Mouse (Mus musculus): ENCODE measurements around the gene Krt19. TPM values are rescaled to one million over a fixed set of nuclear protein-coding genes. Genes with fewer than 3 reads are reported as not detected.

The Krt19 gene
- polyA plus RNA-seq, 1 experiment from 2014 or later: 2.7 TPM

DNA sequence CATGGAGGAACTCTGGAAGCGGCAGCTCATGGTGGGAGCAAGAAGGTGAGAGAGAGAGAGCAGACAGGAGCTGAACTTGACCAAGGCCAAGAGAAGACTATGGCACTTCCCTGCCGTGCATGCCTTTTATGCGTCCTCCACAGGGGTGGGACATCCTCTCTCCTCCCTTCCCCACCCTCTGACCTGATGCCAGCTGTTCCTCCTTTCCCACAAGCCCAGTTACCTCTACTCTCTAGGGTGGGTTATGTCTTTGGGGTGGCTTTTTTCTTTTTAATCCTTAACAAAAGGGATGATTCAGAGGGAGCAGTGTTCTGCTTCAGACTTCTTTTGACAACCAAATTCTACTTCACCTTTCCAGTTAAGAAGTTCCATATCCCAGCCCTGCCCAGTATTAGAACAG is 27.0 kb downstream of the Krt19 start, which contains the start of gene Krt13:
Gene Krt13, minus strand, starts transcription at position 101 of the 400 bp plus-strand sequence.
- no peak within 1 kb of the TSS for H3K4me2 ChIP-seq
- WGBS: 83% methylated on average over 3 of the region's 3 CpGs

DNA sequence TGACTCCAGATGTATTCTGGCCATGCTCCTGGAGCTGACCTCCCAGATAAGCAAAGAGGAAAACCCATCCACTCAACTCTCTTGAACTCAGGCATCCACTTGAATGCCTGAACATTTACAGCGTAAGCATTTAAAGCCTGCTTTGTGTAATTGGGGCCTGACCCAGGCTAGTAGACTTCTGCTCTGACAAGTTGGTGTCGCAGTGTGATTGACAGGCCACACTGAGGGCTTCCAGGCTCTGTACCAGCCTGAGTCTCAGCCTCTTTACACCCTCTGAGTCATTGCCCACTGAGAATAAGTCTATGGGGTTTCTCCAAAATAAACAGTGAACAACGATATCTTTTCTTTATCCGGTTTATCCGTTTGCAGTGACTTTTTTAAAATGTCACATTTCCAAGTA is 28.1 kb downstream of the Krt19 start:
- H3K9me3 ChIP-seq: no peaks in the 10 kb centered on the region
- H3K4me2 ChIP-seq: no peak overlapping the region
- WGBS: 90% methylated on average over 5 of the region's 5 CpGs
- no peak overlapping the region for H3K9ac ChIP-seq
- no peak for ATAC-seq (ENCODE audit: low FRiP score)
- no peak overlapping the region for H3K27ac ChIP-seq
- no peaks in the 10 kb centered on the region for H3K27me3 ChIP-seq
- H3K4me3 ChIP-seq (replicated peaks): no peak overlapping the region
- H3K4me1 ChIP-seq: no peaks in the 10 kb centered on the region
- no peaks in the 10 kb centered on the region for H3K36me3 ChIP-seq (replicated peaks)

More for the DNA sequence above, 27.0 kb downstream of the Krt19 start, which contains the start of gene Krt13:
- ATAC-seq (ENCODE audit: low FRiP score): no peak
- Histone ChIP-seq H3K27ac (no peak within 1 kb of the TSS), H3K9ac (no peak within 1 kb of the TSS), H3K36me3 (replicated peaks) (no peaks in the 10 kb centered on the region), H3K27me3 (no peaks in the 10 kb centered on the region), H3K4me1 (no peaks in the 10 kb centered on the region), H3K9me3 (no peaks in the 10 kb centered on the region), H3K4me3 (replicated peaks) (no peak within 1 kb of the TSS)

DNA sequence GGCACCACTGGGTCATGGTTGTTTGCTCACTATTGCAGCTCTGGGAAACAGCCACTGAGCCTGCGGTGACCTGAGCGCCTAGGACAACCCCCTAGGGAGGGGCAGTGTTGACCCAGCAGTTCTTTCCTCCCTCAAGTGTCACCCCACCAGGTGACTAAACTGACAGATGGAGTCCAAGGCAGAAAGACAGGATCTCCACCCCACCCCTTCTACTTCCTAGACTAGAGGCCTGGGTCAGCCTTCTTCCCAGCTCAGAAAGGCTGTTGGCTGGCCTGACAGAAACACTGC is 34.8 kb downstream of the Krt19 start:
- Histone ChIP-seq H3K4me2 (no peak overlapping the region), H3K4me1 (no peaks in the 10 kb centered on the region), H3K27ac (no peak overlapping the region), H3K36me3 (replicated peaks) (no peaks in the 10 kb centered on the region), H3K27me3 (no peaks in the 10 kb centered on the region), H3K9ac (no peak overlapping the region), H3K9me3 (no peaks in the 10 kb centered on the region), H3K4me3 (replicated peaks) (no peak overlapping the region)
- ATAC-seq (ENCODE audit: low FRiP score): no peak
- 83% methylated on average over 2 of the region's 2 CpGs for WGBS

DNA sequence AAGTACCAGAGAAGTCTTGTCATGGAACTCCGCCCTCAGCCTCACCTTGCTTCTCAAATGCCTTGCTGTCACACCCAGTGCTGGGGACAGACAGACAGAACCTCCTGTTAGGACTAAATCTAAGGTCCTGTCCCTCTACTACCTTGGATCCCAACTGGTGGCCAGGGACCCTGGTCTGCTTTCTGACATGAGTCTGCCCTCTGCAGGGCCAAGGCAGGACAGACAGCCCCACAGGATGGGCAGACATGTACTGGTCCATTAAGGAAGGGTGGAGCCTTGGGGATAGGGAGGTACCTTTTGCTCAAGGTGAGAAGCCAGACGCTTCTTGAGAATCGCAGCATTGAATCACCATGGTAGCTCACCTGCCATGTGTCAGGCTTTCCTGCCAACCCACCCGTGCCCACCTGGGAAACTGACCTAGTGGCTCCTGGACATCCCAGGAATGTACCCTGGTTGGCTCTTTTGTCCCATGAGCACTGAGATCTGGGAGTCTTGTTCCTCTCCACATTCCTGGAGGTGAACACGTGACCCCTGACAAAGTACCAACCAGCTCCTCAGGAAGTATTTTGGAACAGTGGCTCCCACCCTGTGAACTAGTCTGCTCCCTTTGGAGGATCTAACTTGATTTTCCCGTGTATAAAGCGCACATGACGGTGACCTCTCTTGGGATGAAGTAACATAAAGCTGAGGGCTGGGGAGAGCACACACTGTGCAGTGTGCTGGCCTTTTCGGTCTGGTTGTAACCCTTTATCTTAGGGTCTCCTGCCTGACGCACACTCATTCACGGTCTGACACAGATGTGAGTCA is 35.3 kb downstream of the Krt19 start:
- ATAC-seq (ENCODE audit: low FRiP score): no peak
- WGBS: 85% methylated on average over 11 of the region's 11 CpGs
- no peaks in the 10 kb centered on the region for H3K9me3 ChIP-seq

DNA sequence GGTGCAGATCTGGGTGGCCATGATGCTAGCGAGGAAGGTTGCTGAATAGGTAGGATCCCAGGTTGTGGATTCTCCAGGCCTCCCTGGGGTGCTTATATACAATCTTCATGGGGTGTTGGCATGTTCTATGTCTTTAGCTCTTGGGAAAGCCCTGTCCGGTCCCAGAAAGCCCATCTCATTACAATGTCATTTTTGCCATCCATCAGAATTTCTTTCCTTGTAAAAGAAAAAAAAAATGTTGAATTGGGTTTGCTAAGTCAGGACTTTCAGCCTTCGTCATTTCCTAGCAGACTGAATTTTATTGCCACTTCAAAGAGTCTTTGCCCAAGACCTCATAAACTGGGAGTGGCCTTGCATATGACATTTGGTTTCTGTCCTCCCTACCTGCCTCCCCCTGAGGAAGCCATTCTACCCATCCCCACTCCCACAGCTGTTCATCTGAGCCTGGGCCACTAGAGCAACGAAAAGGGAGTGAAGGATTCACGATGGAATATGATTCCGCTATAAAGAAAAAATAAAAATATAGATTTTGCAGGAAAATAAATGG is 42.8 kb downstream of the Krt19 start, which contains the start of gene Krt36:
Gene Krt36, minus strand, starts transcription at position 51 of the 547 bp plus-strand sequence.
- no peak within 1 kb of the TSS for H3K4me3 ChIP-seq (replicated peaks)
- H3K27ac ChIP-seq: no peak within 1 kb of the TSS
- H3K9ac ChIP-seq: no peak within 1 kb of the TSS
- no peaks in the 10 kb centered on the region for H3K27me3 ChIP-seq
- H3K4me1 ChIP-seq: no peaks in the 10 kb centered on the region
- ATAC-seq (ENCODE audit: low FRiP score): no peak
- 93% methylated on average over 6 of the region's 6 CpGs for WGBS
- H3K4me2 ChIP-seq: no peak within 1 kb of the TSS
- H3K36me3 ChIP-seq (replicated peaks): no peaks in the 10 kb centered on the region
- no peaks in the 10 kb centered on the region for H3K9me3 ChIP-seq

More for the DNA sequence above, 35.3 kb downstream of the Krt19 start:
- no peak overlapping the region for H3K9ac ChIP-seq
- no peaks in the 10 kb centered on the region for H3K4me1 ChIP-seq
- no peak overlapping the region for H3K4me2 ChIP-seq
- no peaks in the 10 kb centered on the region for H3K27me3 ChIP-seq
- no peak overlapping the region for H3K27ac ChIP-seq
- H3K4me3 ChIP-seq (replicated peaks): no peak overlapping the region
- no peaks in the 10 kb centered on the region for H3K36me3 ChIP-seq (replicated peaks)

DNA sequence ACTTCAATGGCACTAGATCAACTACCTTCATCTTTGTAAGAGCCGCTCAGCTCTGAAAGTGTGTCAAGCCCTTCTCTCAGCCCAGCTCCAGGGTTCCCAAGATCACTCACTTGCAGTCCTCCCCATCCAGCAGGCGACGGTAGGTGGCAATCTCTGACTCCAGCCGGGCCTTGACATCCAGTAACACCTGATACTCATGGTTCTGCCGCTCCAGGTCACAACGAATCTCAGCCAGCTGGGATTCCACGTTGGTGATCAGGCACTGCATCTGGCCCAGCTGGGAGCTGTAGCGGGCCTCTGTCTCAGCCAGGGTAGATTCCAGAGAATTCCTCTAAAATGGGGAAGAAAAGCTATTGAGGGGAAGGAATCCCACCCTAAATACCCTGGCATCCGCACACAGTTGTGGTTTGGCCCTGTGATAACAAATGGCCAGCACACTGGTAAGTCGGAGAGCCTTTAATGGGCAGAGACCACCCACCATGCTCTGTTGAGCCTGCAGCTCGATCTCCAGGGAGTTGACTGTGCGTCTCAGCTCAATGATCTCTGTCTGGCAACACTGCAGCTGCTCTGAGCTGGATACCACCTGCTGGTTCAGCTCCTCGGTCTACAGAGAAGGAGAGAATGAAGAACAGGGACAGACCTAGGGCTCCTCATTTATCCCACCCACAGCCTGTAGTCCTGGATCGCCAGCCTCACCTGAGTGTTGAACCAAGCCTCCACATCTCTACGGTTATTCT is 45.6 kb downstream of the Krt19 start:
- Histone ChIP-seq H3K9ac (no peak overlapping the region), H3K9me3 (no peaks in the 10 kb centered on the region), H3K27ac (no peak overlapping the region), H3K4me3 (replicated peaks) (no peak overlapping the region), H3K27me3 (no peaks in the 10 kb centered on the region), H3K4me2 (no peak overlapping the region), H3K36me3 (replicated peaks) (no peaks in the 10 kb centered on the region), H3K4me1 (no peaks in the 10 kb centered on the region)
- WGBS: 67% methylated on average over 15 of the region's 15 CpGs
- no peak for ATAC-seq (ENCODE audit: low FRiP score)

DNA sequence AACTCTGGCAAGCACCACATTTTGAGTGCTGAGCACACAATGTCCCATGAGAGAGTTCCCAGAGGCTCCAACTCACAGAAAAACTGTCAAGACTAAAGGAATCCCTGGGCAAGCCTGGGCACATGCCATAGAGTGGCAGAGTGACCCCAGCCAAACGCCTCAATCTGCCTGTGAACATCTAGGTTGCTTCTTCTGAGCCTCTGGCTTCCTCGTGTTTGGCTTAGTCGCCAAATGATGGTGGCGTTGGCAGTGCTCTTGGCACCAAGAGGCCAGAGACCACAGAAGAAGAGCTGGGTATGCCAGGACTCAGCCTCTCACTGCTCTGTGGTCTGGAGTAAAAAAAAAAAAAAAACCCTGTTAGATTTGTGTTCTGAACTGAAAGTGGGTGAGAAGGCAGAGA is 48.1 kb downstream of the Krt19 start:
- 82% methylated on average over 4 of the region's 4 CpGs for WGBS
- Histone ChIP-seq H3K27me3 (no peaks in the 10 kb centered on the region), H3K27ac (no peak overlapping the region), H3K4me3 (replicated peaks) (no peak overlapping the region), H3K4me1 (no peaks in the 10 kb centered on the region), H3K9me3 (no peaks in the 10 kb centered on the region), H3K4me2 (no peak overlapping the region), H3K9ac (no peak overlapping the region), H3K36me3 (replicated peaks) (no peaks in the 10 kb centered on the region)
- ATAC-seq (ENCODE audit: low FRiP score): no peak

DNA sequence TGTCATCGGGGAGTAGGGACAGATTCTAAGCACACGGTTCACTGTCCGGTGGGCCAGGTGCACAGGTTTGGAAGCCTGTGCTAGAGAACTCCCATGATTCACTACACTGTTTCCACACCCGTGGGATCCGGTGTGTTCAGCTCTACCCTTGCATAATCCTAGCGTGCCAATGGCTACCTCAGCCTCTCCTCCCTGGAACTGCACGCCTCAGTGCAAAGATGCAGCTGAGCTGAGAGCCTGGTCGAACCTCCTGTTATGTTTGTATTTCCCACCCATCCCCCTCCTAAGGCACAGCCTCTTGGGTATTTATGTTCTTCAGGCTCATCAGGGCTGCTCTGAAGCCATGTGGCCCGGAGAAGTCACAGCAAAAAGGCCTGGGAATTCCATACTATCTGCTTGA is 50.6 kb downstream of the Krt19 start:
- Histone ChIP-seq H3K9me3 (no peaks in the 10 kb centered on the region), H3K4me3 (replicated peaks) (no peak overlapping the region), H3K9ac (no peak overlapping the region), H3K27me3 (no peaks in the 10 kb centered on the region), H3K36me3 (replicated peaks) (no peaks in the 10 kb centered on the region), H3K4me2 (no peak overlapping the region), H3K27ac (no peak overlapping the region), H3K4me1 (no peaks in the 10 kb centered on the region)
- 84% methylated on average over 9 of the region's 9 CpGs for WGBS
- ATAC-seq (ENCODE audit: low FRiP score): no peak

DNA sequence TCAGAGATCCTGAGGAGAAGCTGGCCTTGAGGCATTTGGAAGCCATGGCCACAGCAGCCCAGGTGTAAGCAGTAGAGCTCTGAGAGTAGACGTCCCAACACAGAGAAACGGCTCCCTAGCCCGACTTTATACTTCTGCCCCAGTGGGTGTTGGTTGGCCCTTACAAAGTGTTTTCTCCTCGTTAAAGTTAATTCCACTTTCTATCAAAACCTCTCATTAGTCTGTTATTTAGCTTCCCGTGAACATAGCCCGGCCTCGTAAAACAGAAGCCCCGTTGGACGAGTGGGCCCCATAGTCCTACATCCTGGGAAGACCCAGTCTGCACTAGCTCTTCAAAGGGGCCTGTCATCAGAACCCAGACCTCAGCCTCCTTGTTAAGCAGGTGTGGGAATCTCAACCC is 52.3 kb downstream of the Krt19 start, which contains the start of gene Krt35:
Gene Krt35, minus strand, starts transcription at position 101 of the 400 bp plus-strand sequence.
- Histone ChIP-seq H3K4me3 (replicated peaks) (no peak within 1 kb of the TSS), H3K4me2 (no peak within 1 kb of the TSS), H3K36me3 (replicated peaks) (no peaks in the 10 kb centered on the region), H3K27me3 (no peaks in the 10 kb centered on the region), H3K9me3 (no peaks in the 10 kb centered on the region), H3K27ac (no peak within 1 kb of the TSS), H3K4me1 (no peaks in the 10 kb centered on the region), H3K9ac (no peak within 1 kb of the TSS)
- 54% methylated on average over 9 of the region's 9 CpGs for WGBS
- no peak for ATAC-seq (ENCODE audit: low FRiP score)

Other genes with a start within 250 kb of the Krt19 start
- gene Krtap31-1, start 240.7 kb downstream of the Krt19 start, polyA plus RNA-seq (2016; fragmentation: Nextera tagmentation; extraction: Ambion mirVana): not detected in 2 replicates
- gene Gm11565, start 233.9 kb downstream of the Krt19 start, polyA plus RNA-seq (2016; fragmentation: Nextera tagmentation; extraction: Ambion mirVana): not detected in 2 replicates
- not detected in 2 replicates for gene Krtap31-2, start 212.4 kb downstream of the Krt19 start, polyA plus RNA-seq (2016; fragmentation: Nextera tagmentation; extraction: Ambion mirVana)
- gene Krtap9-5, start 200.2 kb downstream of the Krt19 start, polyA plus RNA-seq (2016; fragmentation: Nextera tagmentation; extraction: Ambion mirVana): not detected in 2 replicates
- not detected in 2 replicates for gene Krtap29-1, start 169.6 kb downstream of the Krt19 start, polyA plus RNA-seq (2016; fragmentation: Nextera tagmentation; extraction: Ambion mirVana)
- gene Krtap16-1, start 162.1 kb downstream of the Krt19 start, polyA plus RNA-seq (2016; fragmentation: Nextera tagmentation; extraction: Ambion mirVana): not detected in 2 replicates
- not detected in 2 replicates for gene Krtap17-1, start 154.7 kb downstream of the Krt19 start, polyA plus RNA-seq (2016; fragmentation: Nextera tagmentation; extraction: Ambion mirVana)
- gene Krt33a, start 132.5 kb downstream of the Krt19 start, polyA plus RNA-seq (2016; fragmentation: Nextera tagmentation; extraction: Ambion mirVana): not detected in 2 replicates
- gene Krt33b, start 118.8 kb downstream of the Krt19 start, polyA plus RNA-seq (2016; fragmentation: Nextera tagmentation; extraction: Ambion mirVana): not detected in 2 replicates
- not detected in 2 replicates for gene Krt34, start 107.1 kb downstream of the Krt19 start, polyA plus RNA-seq (2016; fragmentation: Nextera tagmentation; extraction: Ambion mirVana)
- not detected in 2 replicates for gene Krt31, start 98.1 kb downstream of the Krt19 start, polyA plus RNA-seq (2016; fragmentation: Nextera tagmentation; extraction: Ambion mirVana)
- gene Krt32, start 60.4 kb downstream of the Krt19 start, polyA plus RNA-seq (2016; fragmentation: Nextera tagmentation; extraction: Ambion mirVana): not detected in 2 replicates
- gene Krt35, start 52.4 kb downstream of the Krt19 start, polyA plus RNA-seq (2016; fragmentation: Nextera tagmentation; extraction: Ambion mirVana): not detected in 2 replicates
- gene Krt36, start 43.0 kb downstream of the Krt19 start, polyA plus RNA-seq (2016; fragmentation: Nextera tagmentation; extraction: Ambion mirVana): not detected in 2 replicates
- not detected in 2 replicates for gene Krt13, start 27.1 kb downstream of the Krt19 start, polyA plus RNA-seq (2016; fragmentation: Nextera tagmentation; extraction: Ambion mirVana)
- 2.4 and 6.0 TPM in 2 replicates for gene Krt15, start 12.7 kb downstream of the Krt19 start, polyA plus RNA-seq (2016; fragmentation: Nextera tagmentation; extraction: Ambion mirVana)
- not detected in 2 replicates for gene Krt9, start 44.6 kb upstream of the Krt19 start, polyA plus RNA-seq (2016; fragmentation: Nextera tagmentation; extraction: Ambion mirVana)
- 5.1 and 7.0 TPM in 2 replicates for gene Krt14, start 58.9 kb upstream of the Krt19 start, polyA plus RNA-seq (2016; fragmentation: Nextera tagmentation; extraction: Ambion mirVana)
- gene Krt16, start 100.2 kb upstream of the Krt19 start, polyA plus RNA-seq (2016; fragmentation: Nextera tagmentation; extraction: Ambion mirVana): not detected in 2 replicates
- gene Krt17, start 112.4 kb upstream of the Krt19 start, polyA plus RNA-seq (2016; fragmentation: Nextera tagmentation; extraction: Ambion mirVana): 0.51 and 0.91 TPM in 2 replicates
- gene Krt42, start 121.2 kb upstream of the Krt19 start, polyA plus RNA-seq (2016; fragmentation: Nextera tagmentation; extraction: Ambion mirVana): not detected in 2 replicates
- gene Eif1, start 171.2 kb upstream of the Krt19 start, polyA plus RNA-seq (2016; fragmentation: Nextera tagmentation; extraction: Ambion mirVana): 1,544 and 1,585 TPM in 2 replicates
- gene Gast, start 185.7 kb upstream of the Krt19 start, polyA plus RNA-seq (2016; fragmentation: Nextera tagmentation; extraction: Ambion mirVana): 1.1 TPM in 1 of 2 replicates, not detected in the other
- gene Hap1, start 207.5 kb upstream of the Krt19 start, polyA plus RNA-seq (2016; fragmentation: Nextera tagmentation; extraction: Ambion mirVana): 96.3 and 116 TPM in 2 replicates
- gene Jup, start 249.1 kb upstream of the Krt19 start, polyA plus RNA-seq (2016; fragmentation: Nextera tagmentation; extraction: Ambion mirVana): 37.6 and 40.5 TPM in 2 replicates

Data from forebrain, embryonic 12.5 days (tissue).